Mouse (Mus musculus) C2C12 (cell line): ENCODE measurements around the gene Mef2c.

Source experiments
- CTCF ChIP-seq: IDR thresholded peaks from one replicate; pipeline ENCODE4 v1.5.1; 2011; ENCODE audit not compliant: control insufficient read depth, insufficient read depth, insufficient read length
- FOSL1 ChIP-seq: IDR thresholded peaks from one replicate; pipeline ENCODE4 v1.8.0; 2011; ENCODE audit warnings: mild to moderate bottlenecking, low read length; ENCODE audit not compliant: poor library complexity, insufficient read depth, severe bottlenecking
- MAX ChIP-seq: IDR thresholded peaks from one replicate; pipeline ENCODE4 v1.6.1; 2011; ENCODE audit warnings: mild to moderate bottlenecking, control low read depth
- MYOD1 ChIP-seq: IDR thresholded peaks from one replicate; pipeline ENCODE4 v1.6.1; 2011; ENCODE audit warnings: low read depth; ENCODE audit not compliant: control insufficient read depth, insufficient read length

- TF ChIP-seq CTCF (no peak), MYOD1 (no peak), FOSL1 (no peak), MAX (no peak)
These were observed 68.2 kb downstream of the Mef2c start for GRCm38 (mm10) chr13:83571973-83572447.
